ENCODE assay signal across 8 mouse cellular contexts in genomic region chr5:72796186-72796613, GRCm38 (mm10). TPM values are rescaled to one million over a fixed set of nuclear protein-coding genes. Genes with fewer than 3 reads are reported as not detected.
DNase-seq lines count a peak whose midpoint lies in the region; ATAC-seq and TF ChIP-seq lines count a peak whose summit lies in the region.

No protein-coding gene starts in this region.

- H3K4me1 ChIP-seq in midbrain, embryonic 13.5 days (replicated peaks): 0 out of 2 replicates have a peak, but pooled peaks cover 5% of the 10 kb centered on the region
- H3K4me1 ChIP-seq in midbrain, embryonic 15.5 days: no peaks in the 10 kb centered on the region; the same call in 1 of the 2 replicates
- peaks cover 23% of the 10 kb centered on the region for H3K4me1 ChIP-seq in embryonic facial prominence, embryonic 10.5 days
- H3K4me1 ChIP-seq in liver, embryonic 14.5 days (replicated peaks; ENCODE audit: control insufficient read depth in 2 of 2, insufficient read depth in 2 of 2, low read length in 1 of 2): no peaks in the 10 kb centered on the region

- no peak overlapping the region for H3K27ac ChIP-seq in midbrain, embryonic 13.5 days
- no peak overlapping the region for H3K27ac ChIP-seq in midbrain, embryonic 15.5 days
- peak overlapping the region; percentile 7; the same call in 1 of the 2 replicates for H3K27ac ChIP-seq in embryonic facial prominence, embryonic 10.5 days (replicated peaks)
- no peak overlapping the region for H3K27ac ChIP-seq in liver, embryonic 14.5 days

- intact Hi-C loops in heart, postnatal 36 days (cut with DNase I): no loop called here

- H3K4me3 ChIP-seq in midbrain, embryonic 13.5 days (replicated peaks): no peak overlapping the region
- H3K4me3 ChIP-seq in midbrain, embryonic 15.5 days: no peak overlapping the region
- no peak overlapping the region for H3K4me3 ChIP-seq in embryonic facial prominence, embryonic 10.5 days
- H3K4me3 ChIP-seq in liver, embryonic 14.5 days (ENCODE audit: insufficient read depth in 1 of 2, low read depth in 2 of 2, low read length in 2 of 2): peak overlapping the region; percentile 21 to 41; a peak in 2 of 4 replicates

- no peaks in the 10 kb centered on the region for H3K9me3 ChIP-seq in midbrain, embryonic 13.5 days
- no peaks in the 10 kb centered on the region for H3K9me3 ChIP-seq in midbrain, embryonic 15.5 days
- no peaks in the 10 kb centered on the region for H3K9me3 ChIP-seq in embryonic facial prominence, embryonic 10.5 days
- no peaks in the 10 kb centered on the region for H3K9me3 ChIP-seq in liver, embryonic 14.5 days (ENCODE audit: control insufficient read depth, low read length)

- WGBS in midbrain, embryonic 13.5 days: 69% methylated on average over 14 of the region's 14 CpGs
- 64% methylated on average over 14 of the region's 14 CpGs for WGBS in midbrain, embryonic 15.5 days
- WGBS in embryonic facial prominence, embryonic 10.5 days: 67% methylated on average over 14 of the region's 14 CpGs
- 14% methylated on average over 14 of the region's 14 CpGs for whole genome bisulfite sequencing in liver, embryonic 14.5 days (ENCODE audit: insufficient replicate concordance)

- no peaks in the 10 kb centered on the region for H3K27me3 ChIP-seq in midbrain, embryonic 13.5 days
- H3K27me3 ChIP-seq in midbrain, embryonic 15.5 days (replicated peaks): no peaks in the 10 kb centered on the region
- H3K27me3 ChIP-seq in embryonic facial prominence, embryonic 10.5 days (replicated peaks; ENCODE audit: low read depth, poor library complexity, severe bottlenecking): no peaks in the 10 kb centered on the region
- no peaks in the 10 kb centered on the region for H3K27me3 ChIP-seq in liver, embryonic 14.5 days (ENCODE audit: control insufficient read depth, insufficient read depth, low read length)

- ATAC-seq in midbrain, embryonic 13.5 days: no peak
- no peak for ATAC-seq in midbrain, embryonic 15.5 days (replicated peaks)
- ATAC-seq in liver, embryonic 14.5 days (ENCODE audit: insufficient read depth): no peak

- no peak for TF ChIP-seq CTCF in liver, embryonic 14.5 days (IDR thresholded peaks at IDR 0.05; ENCODE audit: low read depth)

- no peak for DNase-seq in embryonic facial prominence, embryonic 10.5 days (ENCODE audit: low spot score)
- peak; percentile 47 to 57 for DNase-seq in heart, postnatal 36 days
- no peak for DNase-seq in liver, embryonic 14.5 days (ENCODE audit: low read depth in 3 of 3, low spot score in 3 of 3)
- DNase-seq in ovary, postnatal 36 days (ENCODE audit: low spot score): peak; percentile 40
- DNase-seq in right cerebral cortex, postnatal 4 days: no peak
- no peak for DNase-seq in thymus, postnatal 4 days

- no peak for TF ChIP-seq EP300 in liver, embryonic 14.5 days (IDR thresholded peaks at IDR 0.05; ENCODE audit: low read depth)

- H3K36me3 ChIP-seq in midbrain, embryonic 13.5 days: no peaks in the 10 kb centered on the region
- no peaks in the 10 kb centered on the region for H3K36me3 ChIP-seq in midbrain, embryonic 15.5 days (replicated peaks)
- H3K36me3 ChIP-seq in embryonic facial prominence, embryonic 10.5 days (replicated peaks): no peaks in the 10 kb centered on the region
- no peaks in the 10 kb centered on the region for H3K36me3 ChIP-seq in liver, embryonic 14.5 days (replicated peaks; ENCODE audit: control insufficient read depth, insufficient read depth, low read depth)

- H3K4me2 ChIP-seq in midbrain, embryonic 13.5 days (replicated peaks): 0 out of 2 replicates have a peak overlapping the region, but pooled peaks have one; percentile 6
- no peak overlapping the region for H3K4me2 ChIP-seq in midbrain, embryonic 15.5 days
- peak overlapping the region; percentile 53 for H3K4me2 ChIP-seq in liver, embryonic 14.5 days (ENCODE audit: low read depth)

- 0 out of 2 replicates have a peak overlapping the region, but pooled peaks have one; percentile 16 for H3K9ac ChIP-seq in midbrain, embryonic 13.5 days (replicated peaks)
- no peak overlapping the region for H3K9ac ChIP-seq in midbrain, embryonic 15.5 days
- peak overlapping the region; percentile 5; the same call in 1 of the 2 replicates for H3K9ac ChIP-seq in liver, embryonic 14.5 days (replicated peaks)

RNA-seq across cellular contexts. Expression of gene Txk, which starts 43.6 kb away (rescaled TPM):
- 0.07 TPM in 1 of 2 replicates, not detected in the other for polyA plus RNA-seq in midbrain, embryonic 13.5 days (2015; fragmentation: Nextera tagmentation; extraction: Ambion mirVana)
- 0.14 and 0.17 TPM in 2 replicates for polyA plus RNA-seq in midbrain, embryonic 15.5 days (2015; fragmentation: Nextera tagmentation; extraction: Ambion mirVana)
- polyA plus RNA-seq in embryonic facial prominence, embryonic 10.5 days (2016; fragmentation: Nextera tagmentation; extraction: Ambion mirVana): not detected in 2 replicates
- under 1 TPM in 1 of 2 experiments, not detected in 1; 0.11 TPM for total RNA-seq in heart, postnatal 36 days (2021)
- 0.01 TPM in 2 replicates for polyA plus RNA-seq in liver, embryonic 14.5 days (2012; rRNA removed)
- 0.08 TPM in 1 of 2 replicates, not detected in the other for polyA plus RNA-seq in liver, embryonic 14.5 days (2014; fragmentation: Nextera tagmentation; extraction: Ambion mirVana)

Comparison
In these comparisons a context has a peak if more than half of its experiments do, and no peak if none do; other contexts are left out.
1. H3K4me3 ChIP-seq: peak in liver, embryonic 14.5 days (2 of 2); none in midbrain, embryonic 13.5 days (single experiment), midbrain, embryonic 15.5 days (single experiment) and embryonic facial prominence, embryonic 10.5 days (single experiment).
2. DNase-seq: peak in heart, postnatal 36 days (2 of 2) and ovary, postnatal 36 days (single experiment); none in embryonic facial prominence, embryonic 10.5 days (single experiment), liver, embryonic 14.5 days (0 of 3), right cerebral cortex, postnatal 4 days (single experiment) and thymus, postnatal 4 days (single experiment).